Mouse (Mus musculus) G1E (cell line): Measurements from ENCODE around the gene Vars2.

Experiments
- CTCF ChIP-seq: IDR thresholded peaks from 2 replicates; pipeline ENCODE4 v1.5.1; 2012; ENCODE audit warnings: low read depth, low read length, inconsistent platforms, mixed read lengths
- GATA1 ChIP-seq: IDR thresholded peaks from 2 replicates; pipeline ENCODE4 v1.6.1; 2012; ENCODE audit warnings: borderline replicate concordance, low read length, inconsistent platforms, mixed read lengths
- GATA2 ChIP-seq: IDR thresholded peaks from 2 replicates; pipeline ENCODE4 v1.6.1; 2012; ENCODE audit warnings: low read depth, low read length, inconsistent platforms, borderline replicate concordance
- POLR2AphosphoS5 ChIP-seq: IDR thresholded peaks from 2 replicates; pipeline ENCODE4 v1.6.1; 2012; ENCODE audit warnings: low read depth, low read length, inconsistent platforms; ENCODE audit not compliant: insufficient replicate concordance
- TAL1 ChIP-seq: conservative IDR thresholded peaks from 2 replicates; pipeline ENCODE4 v1.6.1; 2012; ENCODE audit warnings: low read depth, low read length, inconsistent platforms, mixed read lengths

DNA sequence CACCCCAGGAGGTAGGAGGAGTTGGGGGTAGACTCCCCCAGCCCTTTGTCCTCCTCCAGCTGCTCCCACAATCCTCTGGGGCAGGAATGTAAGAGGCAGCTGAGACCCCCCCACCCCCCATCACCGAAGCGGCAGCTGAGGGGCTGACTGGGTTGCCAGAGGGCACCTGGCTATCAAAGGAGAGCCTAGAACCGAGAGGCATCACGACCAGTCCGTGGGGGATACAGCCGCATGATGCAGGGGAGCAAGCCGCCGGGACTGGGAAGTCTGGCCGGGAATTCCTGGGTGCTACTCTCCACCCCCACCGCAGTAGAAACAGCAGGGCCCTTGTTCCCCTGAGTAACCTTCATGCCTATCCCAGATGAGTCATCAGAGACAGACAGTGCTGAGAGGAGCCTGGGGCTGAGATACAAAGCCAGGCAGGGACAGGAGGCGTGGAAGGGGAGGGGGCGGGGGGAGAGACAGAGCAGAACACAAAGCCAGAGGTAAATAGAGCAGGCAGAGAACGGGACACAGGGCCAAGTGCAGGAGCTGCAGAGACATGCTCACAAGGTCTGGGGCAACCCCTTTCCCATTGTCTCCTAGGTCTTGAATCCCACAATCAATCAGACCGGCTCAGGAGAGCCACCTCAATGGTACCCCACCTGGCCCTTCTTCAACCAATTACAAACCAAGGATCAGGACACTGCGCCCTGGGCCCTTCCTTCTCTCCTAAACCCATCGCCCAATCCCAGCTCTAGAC is 30.5 kb upstream of the Vars2 start:
- TF ChIP-seq CTCF (no peak), POLR2AphosphoS5 (no peak), GATA2 (no peak), TAL1 (no peak), GATA1 (no peak)
